Mouse (Mus musculus): ENCODE results near the gene Lsamp.

DNA sequence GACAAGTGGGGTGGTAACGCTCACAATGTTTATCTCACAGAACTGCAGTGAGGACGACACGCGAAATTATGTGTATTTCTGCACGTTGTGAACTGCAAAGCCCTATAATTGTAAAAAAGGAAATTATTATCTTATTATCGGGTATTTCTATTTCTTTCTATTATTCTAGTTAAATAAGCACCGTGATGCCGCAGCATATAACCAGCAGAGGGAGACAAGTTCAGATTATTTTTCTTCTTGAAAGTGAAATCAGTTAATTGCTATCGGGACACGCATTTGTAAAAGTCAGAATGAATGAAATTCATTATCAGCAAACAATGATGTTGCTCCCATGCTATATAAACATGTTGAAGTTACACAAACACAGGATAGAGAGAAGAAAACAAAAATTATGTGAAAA lies 1540.1 kb downstream of the Lsamp start:
- TF ChIP-seq CTCF (IDR thresholded peaks at IDR 0.05; ENCODE audit: low read depth, low read length) (no peak), POLR2A (IDR thresholded peaks at IDR 0.05; ENCODE audit: extremely low read depth, insufficient read depth, low read length) (no peak)
